Mouse (Mus musculus) liver, embryonic 14.5 days (tissue): ENCODE measurements around the gene Znrd1as. TPM values are rescaled to one million over a fixed set of nuclear protein-coding genes. Genes with fewer than 3 reads are reported as not detected.

ENCODE experiments used
- ATAC-seq: fragments of 200-750 bp; cut with Nextera tagmentation; 2 replicates; pipeline ENCODE4 v1.8.0; 2017; ENCODE audit warnings: moderate number of reproducible peaks, mild to moderate bottlenecking, moderate library complexity; ENCODE audit not compliant: insufficient read depth
- DNase-seq, 3 experiments: peaks; one replicate each; pipeline ENCODE4 v3.0.0-alpha.2; 2012 to 2013; ENCODE audit warnings: low read depth in 3 of 3, low spot score in 3 of 3
- H3K27ac ChIP-seq: fragments of 300-500 bp; sonication (generic); 2 replicates; pipeline ENCODE4 v1.5.1; 2014; ENCODE audit warnings: moderate library complexity, mild to moderate bottlenecking, control low read depth, inconsistent platforms
- H3K27me3 ChIP-seq: fragments of 300-500 bp; sonication (generic); 2 replicates; pipeline ENCODE4 v1.6.1; 2014; ENCODE audit warnings: mild to moderate bottlenecking, low read length, moderate library complexity; ENCODE audit not compliant: control insufficient read depth, insufficient read depth
- H3K36me3 ChIP-seq: fragments of 300-500 bp; sonication (generic); replicated peaks from 2 replicates; pipeline ENCODE4 v1.6.1; 2014; ENCODE audit warnings: low read depth; ENCODE audit not compliant: control insufficient read depth, insufficient read depth
- H3K4me1 ChIP-seq, 2 experiments: fragments of 200-500 bp in 1 of 2; fragments of 300-500 bp in 1 of 2; sonication (generic) in 1 of 2; replicated peaks; 2 replicates each; pipeline ENCODE4 v1.6.1; 2012 to 2014; ENCODE audit warnings: antibody characterized with exemption in 1 of 2, inconsistent platforms in 1 of 2, low read length in 1 of 2; ENCODE audit not compliant: control insufficient read depth in 2 of 2, insufficient read depth in 2 of 2
- H3K4me2 ChIP-seq: fragments of 300-500 bp; sonication (generic); 2 replicates; pipeline ENCODE4 v1.6.1; 2014; ENCODE audit warnings: low read depth, mild to moderate bottlenecking, control low read depth, moderate library complexity
- H3K4me3 ChIP-seq, 2 experiments: fragments of 200-500 bp in 1 of 2; fragments of 300-500 bp in 1 of 2; sonication (generic) in 1 of 2; 2 replicates each; pipeline ENCODE4 v1.5.1; 2012 to 2014; ENCODE audit warnings: low read depth in 2 of 2, low read length in 2 of 2, mild to moderate bottlenecking in 2 of 2, control low read depth in 1 of 2, inconsistent platforms in 1 of 2, moderate library complexity in 1 of 2; ENCODE audit not compliant: insufficient read depth in 1 of 2
- H3K9ac ChIP-seq: fragments of 300-500 bp; sonication (generic); replicated peaks from 2 replicates; pipeline ENCODE4 v1.6.1; 2014; ENCODE audit warnings: mild to moderate bottlenecking, control low read depth, moderate library complexity
- H3K9me3 ChIP-seq: fragments of 300-500 bp; sonication (generic); 2 replicates; pipeline ENCODE4 v1.6.1; 2016; ENCODE audit warnings: low read length, mixed read lengths; ENCODE audit not compliant: control insufficient read depth
- CTCF ChIP-seq: IDR thresholded peaks from 2 replicates; pipeline ENCODE4 v1.5.1; 2016; ENCODE audit warnings: antibody characterized with exemption, low read depth, control low read depth
- EP300 ChIP-seq: IDR thresholded peaks from 2 replicates; pipeline ENCODE4 v1.6.1; 2016; ENCODE audit warnings: antibody characterized with exemption, low read depth
- WGBS: fragments of 180-500 bp; shearing (Covaris S2); extraction: QIAGEN DNeasy Blood & Tissue Kit; methylation state at CpG from one replicate; pipeline ENCODE4 v1.1.7; 2014; ENCODE audit not compliant: insufficient replicate concordance; 5-methylcytosine and 5-hydroxymethylcytosine counted together
- polyA plus RNA-seq, 2 experiments: library from polyadenylated mRNA; depleted of rRNA in 1 of 2; stranded (reverse) in 1 of 2; unstranded in 1 of 2; fragments of >200 nt; fragmentation: Nextera tagmentation in 1 of 2; extraction: Ambion mirVana in 1 of 2; gene quantifications; 2 replicates each; pipeline versions ENCODE4 v1.2.1 to v1.2.3; 2012 to 2014

Gene Znrd1as
- polyA plus RNA-seq, 2 experiments, result 3.3 TPM

DNA sequence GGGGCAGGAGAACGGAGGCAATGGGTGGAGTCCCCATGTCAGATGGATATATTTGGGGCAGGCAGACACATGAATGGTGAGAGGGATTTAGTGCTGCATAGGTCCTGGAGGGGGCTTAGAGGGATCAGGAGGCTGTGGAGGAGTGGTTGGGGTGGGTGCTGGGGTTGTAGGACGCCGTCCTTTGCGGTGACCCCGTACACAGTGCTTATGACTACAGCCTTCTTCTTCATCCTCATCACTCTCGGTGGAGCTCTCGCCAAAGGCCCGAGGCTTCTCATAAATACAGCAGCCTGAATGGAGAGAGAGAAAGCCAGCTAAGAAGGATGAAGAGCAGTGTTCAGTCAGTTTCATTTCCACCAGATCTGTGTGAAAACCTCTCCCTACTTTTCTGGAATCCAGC, 9.1 kb upstream of the Znrd1as start:
- no peak for DNase-seq
- no peak overlapping the region for H3K4me2 ChIP-seq
- H3K36me3 ChIP-seq, result no peaks in the 10 kb centered on the region; the same call in 1 of the 2 replicates
- peaks cover 7 to 11% of the 10 kb centered on the region in 2 experiments for H3K4me1 ChIP-seq
- ATAC-seq, result no peak
- TF ChIP-seq CTCF (no peak), EP300 (no peak)
- no peak overlapping the region for H3K9ac ChIP-seq
- WGBS, result 78% methylated on average over 8 of the region's 8 CpGs
- no peak overlapping the region for H3K27ac ChIP-seq
- no peaks in the 10 kb centered on the region for H3K9me3 ChIP-seq
- peaks cover 37% of the 10 kb centered on the region for H3K27me3 ChIP-seq
- no peak overlapping the region for H3K4me3 ChIP-seq

DNA sequence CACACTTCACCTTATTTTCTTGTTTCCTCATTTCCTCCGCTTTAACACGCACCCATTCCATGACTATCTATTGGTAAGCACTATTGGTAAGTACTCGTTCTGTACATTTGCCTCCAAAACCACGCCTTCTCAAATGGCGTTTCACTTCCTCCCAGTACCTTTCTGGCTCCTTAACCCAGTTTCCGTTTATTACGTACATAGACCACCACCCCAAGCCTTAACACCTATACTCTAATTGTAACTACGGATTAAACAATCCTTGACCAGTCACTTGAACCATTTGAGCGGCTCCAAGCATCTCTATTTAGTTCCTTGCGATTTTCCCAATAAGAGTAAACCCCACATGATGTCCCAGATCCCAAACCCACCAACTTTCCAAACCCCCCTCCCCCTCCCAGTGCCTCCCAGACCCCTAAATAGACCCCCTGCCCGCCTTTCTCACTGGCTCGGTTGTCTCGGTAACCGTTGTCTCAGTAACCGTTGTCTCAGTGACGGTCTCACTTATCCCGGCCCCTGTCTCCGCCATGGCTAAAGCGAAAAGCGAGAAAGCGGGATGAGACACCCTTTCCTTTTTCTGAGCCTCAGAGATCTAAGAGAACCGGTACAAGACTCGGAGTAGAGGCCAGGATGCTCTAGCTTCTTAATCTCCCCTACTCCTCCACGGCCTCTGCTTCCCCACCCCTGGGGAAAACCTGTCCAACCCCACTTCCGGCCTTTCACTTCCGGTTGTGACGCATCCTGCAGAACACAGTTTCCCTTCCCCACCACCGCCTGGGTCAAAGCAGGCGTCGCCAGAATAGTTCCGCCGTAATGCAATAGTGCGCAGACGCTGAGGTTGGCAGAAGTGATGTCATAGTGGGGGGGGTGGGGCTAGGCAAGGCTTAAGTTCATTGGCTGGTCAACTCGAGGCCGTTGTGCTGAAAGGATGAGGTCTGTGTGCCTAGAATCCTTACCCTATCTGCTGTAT, 7.1 kb upstream of the Znrd1as start, which contains the start of gene Ppp1r11:
Gene Ppp1r11, minus strand, starts transcription at position 761 of the 967 bp plus-strand sequence.
- H3K27ac ChIP-seq, result peak within 1 kb of the TSS; percentile 38
- no peak for TF ChIP-seq EP300
- TF ChIP-seq CTCF, result no peak
- H3K36me3 ChIP-seq, result no peaks in the 10 kb centered on the region; the same call in 1 of the 2 replicates
- H3K4me2 ChIP-seq, result peak within 1 kb of the TSS; percentile 87
- under 1% methylated on average over 36 of the region's 36 CpGs for WGBS
- peak; percentile 98 for ATAC-seq
- peak within 1 kb of the TSS; percentile 73 to 95 for H3K4me3 ChIP-seq
- H3K9me3 ChIP-seq, result no peaks in the 10 kb centered on the region
- peak within 1 kb of the TSS; percentile 74 for H3K9ac ChIP-seq
- peaks cover 7 to 11% of the 10 kb centered on the region in 2 experiments for H3K4me1 ChIP-seq
- DNase-seq, result peak; percentile 94 to 96 (median 96)
- H3K27me3 ChIP-seq, result peaks cover 17% of the 10 kb centered on the region

DNA sequence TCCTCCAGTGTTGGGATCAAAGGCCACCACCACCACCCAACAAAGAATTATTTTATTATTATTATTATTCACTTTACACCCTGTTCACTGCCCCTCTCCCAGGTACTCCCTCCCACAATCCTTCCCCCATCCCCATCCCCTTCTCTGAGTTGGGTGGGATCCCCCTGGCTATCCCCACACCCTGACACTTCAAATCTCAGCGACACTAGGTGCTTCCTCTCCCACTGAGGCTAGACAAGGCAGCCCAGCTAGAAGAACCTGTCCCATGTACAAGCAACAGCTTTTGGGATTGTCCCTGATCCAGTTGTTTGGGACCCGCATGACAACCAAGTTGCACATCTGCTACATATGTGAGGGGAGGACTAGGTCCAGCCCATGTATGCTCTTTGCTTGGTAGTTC, 5.8 kb upstream of the Znrd1as start:
- WGBS, result 83% methylated on average over 2 of the region's 2 CpGs
- no peak overlapping the region for H3K9ac ChIP-seq
- DNase-seq (no peak), ATAC-seq (no peak)
- no peak overlapping the region for H3K27ac ChIP-seq
- H3K36me3 ChIP-seq, result no peaks in the 10 kb centered on the region; the same call in 1 of the 2 replicates
- H3K27me3 ChIP-seq, result peaks cover 4% of the 10 kb centered on the region
- no peaks in the 10 kb centered on the region for H3K9me3 ChIP-seq
- TF ChIP-seq CTCF (no peak), EP300 (no peak)
- H3K4me1 ChIP-seq, result peaks cover 10 to 12% of the 10 kb centered on the region in 2 experiments
- no peak overlapping the region for H3K4me3 ChIP-seq
- H3K4me2 ChIP-seq, result no peak overlapping the region

DNA sequence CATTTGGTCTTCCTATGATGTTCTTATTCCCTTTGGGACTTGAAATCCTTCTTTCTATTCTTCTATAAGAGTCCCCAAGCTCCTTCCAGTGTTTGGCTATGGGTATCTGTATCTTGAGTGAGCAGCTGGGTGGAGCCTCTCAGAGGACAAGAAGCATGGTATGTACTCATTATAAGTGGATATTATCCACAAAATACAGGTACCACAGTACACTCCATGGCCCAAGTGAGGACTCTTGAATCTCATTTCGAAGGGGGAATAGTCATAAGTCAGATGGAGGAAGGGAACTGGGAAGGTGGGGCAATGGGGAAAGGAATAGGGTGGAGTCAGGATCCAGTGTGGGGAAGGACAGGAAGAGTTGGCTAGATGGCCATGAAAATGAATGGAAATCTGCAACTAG, 5.3 kb upstream of the Znrd1as start:
- TF ChIP-seq EP300 (no peak), CTCF (no peak)
- no peak overlapping the region for H3K4me2 ChIP-seq
- no peaks in the 10 kb centered on the region for H3K27me3 ChIP-seq
- no peaks in the 10 kb centered on the region for H3K9me3 ChIP-seq
- H3K27ac ChIP-seq, result no peak overlapping the region
- H3K36me3 ChIP-seq, result no peaks in the 10 kb centered on the region; the same call in 1 of the 2 replicates
- WGBS, result 58% methylated on average over 1 of the region's 1 CpGs
- ATAC-seq (no peak), DNase-seq (no peak)
- H3K9ac ChIP-seq, result no peak overlapping the region
- H3K4me1 ChIP-seq, result peaks cover 13 to 14% of the 10 kb centered on the region in 2 experiments
- no peak overlapping the region for H3K4me3 ChIP-seq

DNA sequence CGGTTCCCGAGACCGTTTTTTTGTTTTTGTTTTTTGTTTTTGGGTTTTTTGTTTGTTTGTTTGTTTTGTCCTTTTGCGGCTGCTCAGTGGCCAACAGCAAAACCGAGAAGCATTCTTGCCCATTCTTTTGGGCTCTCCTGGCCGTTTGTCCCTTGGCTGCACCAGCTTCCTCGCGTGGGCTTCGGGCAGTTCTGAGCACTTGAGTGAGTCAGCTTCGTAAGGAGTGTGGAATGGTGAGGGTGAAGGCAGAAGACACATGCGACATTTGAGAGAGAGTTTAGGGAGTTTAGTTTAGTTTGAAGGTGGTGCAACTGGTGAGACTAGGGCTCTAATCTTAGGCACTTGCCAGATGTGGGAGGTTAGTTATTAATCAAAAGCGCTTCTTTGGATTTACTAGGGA, 492 bp downstream of the Znrd1as start:
- Histone ChIP-seq H3K4me3 (peak overlapping the region; percentile 86 to 97), H3K27me3 (no peaks in the 10 kb centered on the region), H3K27ac (no peak overlapping the region; the same call in 1 of the 2 replicates), H3K4me2 (peak overlapping the region; percentile 95), H3K4me1 (peaks cover 13 to 14% of the 10 kb centered on the region in 2 experiments), H3K9ac (peak overlapping the region; percentile 89), H3K36me3 (no peaks in the 10 kb centered on the region; the same call in 1 of the 2 replicates), H3K9me3 (no peaks in the 10 kb centered on the region)
- ATAC-seq, result no peak
- peak in 1 of 3 experiments; percentile 19 for DNase-seq
- WGBS, result 13% methylated on average over 12 of the region's 12 CpGs
- TF ChIP-seq CTCF (no peak), EP300 (no peak)
